Mouse (Mus musculus): ENCODE results near the gene Inpp5f.
A peak's percentile ranks its signal among the peaks of the same experiment; 100 is the strongest.
"Not testable (repeated sequence)": the region's sequence is repeated elsewhere in the genome, so short reads cannot be mapped to it uniquely, and the experiment has no call there.

The Inpp5f gene

DNA sequence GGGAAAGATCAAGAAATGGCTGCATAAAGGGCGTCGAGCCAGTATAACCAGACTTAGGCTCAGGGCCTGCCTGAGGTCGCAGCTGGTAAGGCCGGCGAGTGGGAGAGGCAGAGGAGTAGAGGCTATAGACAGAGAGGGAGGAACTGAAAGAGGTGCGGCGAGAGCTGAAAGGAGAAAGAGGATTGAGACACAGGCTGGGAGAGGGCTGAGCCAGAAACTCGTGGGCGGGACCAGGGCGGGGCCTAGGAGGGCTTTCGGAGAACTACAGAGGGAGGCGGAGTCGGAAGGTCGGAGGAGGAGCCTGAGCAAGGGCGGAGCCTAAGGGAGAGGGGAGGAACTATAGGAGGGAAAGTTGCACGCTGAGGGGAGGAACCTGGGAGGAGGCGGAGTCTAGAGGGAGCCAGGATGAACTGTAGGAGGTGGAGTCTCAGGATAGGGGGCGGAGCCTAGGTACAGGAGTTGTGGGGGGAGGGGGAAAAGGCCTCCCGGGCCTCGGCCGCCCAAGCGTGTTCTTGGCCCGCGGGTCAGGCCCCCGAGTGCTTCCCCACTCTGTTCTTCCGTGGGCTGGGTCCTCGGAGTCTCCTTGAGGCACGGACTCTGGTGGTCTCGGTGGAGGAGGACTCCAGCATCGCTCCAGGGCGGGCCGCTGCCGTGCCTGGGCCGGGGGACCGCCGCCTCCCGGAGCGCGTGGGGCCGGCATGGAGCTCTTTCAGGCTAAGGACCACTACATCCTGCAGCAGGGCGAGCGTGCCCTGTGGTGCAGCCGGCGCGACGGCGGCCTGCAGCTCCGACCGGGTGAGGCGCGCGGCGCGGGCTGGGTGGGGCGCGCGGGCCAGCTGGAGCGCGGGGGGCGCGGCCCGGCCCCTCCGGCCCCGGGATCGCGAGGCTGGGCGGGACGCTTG is at the start of gene Inpp5f:
Gene Inpp5f, plus strand, starts transcription at position 432 of the 902 bp plus-strand sequence.
- peak; percentile 100 for DNase-seq (ENCODE audit: low read depth, low spot score)

DNA sequence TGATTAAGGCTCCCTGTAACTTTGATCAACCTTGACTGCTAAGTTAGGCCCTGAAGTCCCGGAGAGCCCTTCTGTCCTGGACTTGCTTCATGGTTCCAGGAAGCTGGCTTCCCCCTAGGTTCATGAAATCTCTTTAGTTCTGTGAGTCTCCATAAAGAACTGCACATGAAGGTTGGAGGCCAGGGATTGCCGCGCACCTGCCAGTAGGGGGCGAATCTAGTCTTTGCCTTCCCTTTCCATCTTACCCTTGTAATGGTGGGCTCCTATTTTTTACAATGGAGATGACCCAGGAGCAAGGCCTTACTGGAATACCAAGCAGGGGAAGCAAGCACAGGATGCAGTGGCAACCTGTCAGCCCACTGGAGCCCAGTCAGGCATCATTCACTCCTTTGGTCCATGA is 47.8 kb upstream of the Inpp5f start:
- peak; percentile 64 for DNase-seq (ENCODE audit: low read depth, low spot score)

DNA sequence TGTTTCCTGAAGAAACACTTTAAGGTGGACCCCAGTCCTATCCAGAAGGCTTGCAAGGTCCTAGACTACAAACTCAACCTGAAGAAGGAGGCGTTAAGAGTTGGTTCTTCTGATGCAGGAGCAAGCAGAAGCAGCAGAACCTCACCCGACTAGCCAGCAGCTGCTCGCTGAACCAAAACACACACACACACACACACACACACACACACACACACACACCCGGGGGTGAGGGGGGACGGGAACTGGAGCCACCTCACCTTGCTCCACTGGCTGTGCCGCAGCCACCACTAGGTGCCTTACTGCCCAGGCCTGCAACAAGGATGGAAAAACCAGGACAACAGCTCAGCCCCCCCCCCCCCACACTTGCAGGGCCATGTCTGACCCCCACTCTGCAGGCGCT is 44.8 kb upstream of the Inpp5f start:
- DNase-seq (ENCODE audit: low read depth, low spot score) = peak; percentile 50

GRCm38 (mm10) chr7:128567561-128568244 is 43.4 kb upstream of the Inpp5f start:
- no peak for DNase-seq (ENCODE audit: low read depth, low spot score)

- DNase-seq (ENCODE audit: low read depth, low spot score) = not testable (repeated sequence)
Observed at GRCm38 (mm10) chr7:128569429-128569828, 41.7 kb upstream of the Inpp5f start.

GRCm38 (mm10) chr7:128569987-128570656 is 41.0 kb upstream of the Inpp5f start:
- no peak for DNase-seq (ENCODE audit: low read depth, low spot score)

DNA sequence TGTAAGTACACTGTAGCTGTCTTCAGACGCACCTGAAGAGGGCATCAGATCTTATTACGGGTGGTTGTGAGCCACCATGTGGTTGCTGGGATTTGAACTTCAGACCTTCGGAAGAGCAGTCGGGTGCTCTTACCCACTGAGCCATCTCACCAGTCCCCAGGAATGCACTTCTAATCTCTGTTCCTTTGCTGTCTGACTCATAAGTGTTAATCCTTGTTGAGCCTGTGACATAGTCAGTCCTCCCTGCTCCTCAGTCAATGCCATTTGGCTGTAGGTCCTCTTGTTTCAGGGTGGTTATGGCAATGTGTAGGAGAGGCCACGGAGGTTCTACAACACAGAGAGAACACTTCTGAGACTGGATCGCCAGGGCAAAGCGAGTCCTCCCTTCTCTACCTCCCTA is 40.5 kb upstream of the Inpp5f start:
- DNase-seq (ENCODE audit: low read depth, low spot score) = not testable (repeated sequence)

DNA sequence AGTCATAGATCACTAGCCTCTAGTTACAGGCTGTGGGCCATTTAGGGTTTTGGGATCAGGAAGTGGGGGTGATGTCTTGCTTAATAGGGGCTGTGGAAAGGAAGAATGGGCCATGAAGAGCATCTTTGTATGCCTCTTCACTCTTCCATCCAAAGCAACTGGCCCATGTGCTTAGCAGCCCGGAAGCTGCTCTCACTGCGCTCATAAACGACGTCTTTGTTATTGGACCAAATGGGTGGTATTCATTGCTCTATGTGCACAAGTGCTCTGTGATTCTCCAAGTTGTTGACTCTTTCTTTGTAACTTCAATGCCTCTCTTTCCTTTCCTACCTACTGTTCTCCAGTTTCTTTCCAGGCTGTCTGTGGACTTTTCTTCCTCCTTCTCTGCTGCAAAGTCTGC is 39.1 kb upstream of the Inpp5f start:
- no peak for DNase-seq (ENCODE audit: low read depth, low spot score)

- no peak for DNase-seq (ENCODE audit: low read depth, low spot score)
Observed at GRCm38 (mm10) chr7:128575211-128575610, 35.9 kb upstream of the Inpp5f start.

- no peak for DNase-seq (ENCODE audit: low read depth, low spot score)
Observed at GRCm38 (mm10) chr7:128575794-128576193, 35.3 kb upstream of the Inpp5f start.

- no peak for DNase-seq (ENCODE audit: low read depth, low spot score)
Observed at GRCm38 (mm10) chr7:128577607-128578006, 33.5 kb upstream of the Inpp5f start.

GRCm38 (mm10) chr7:128578199-128578945 is 32.8 kb upstream of the Inpp5f start:
- no peak for DNase-seq (ENCODE audit: low read depth, low spot score)

DNA sequence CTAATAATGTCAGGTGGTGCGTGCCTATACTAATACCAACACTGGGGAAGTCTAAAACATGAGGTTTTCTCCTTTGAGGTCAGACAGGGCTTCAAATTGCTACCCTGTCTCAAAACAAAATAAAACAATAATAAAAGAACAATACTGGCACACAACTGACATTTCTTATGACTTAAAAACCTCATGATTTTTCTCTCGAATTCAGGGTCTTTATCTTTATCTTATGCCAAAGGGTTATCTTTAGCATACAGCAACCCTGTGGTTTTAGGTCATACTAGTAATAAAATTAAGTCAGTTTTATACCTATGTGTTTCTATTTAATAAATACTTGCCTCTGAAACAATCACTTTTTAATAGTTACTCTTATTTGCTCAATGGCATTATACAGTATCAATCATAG is 31.7 kb upstream of the Inpp5f start:
- DNase-seq (ENCODE audit: low read depth, low spot score) = no peak

DNA sequence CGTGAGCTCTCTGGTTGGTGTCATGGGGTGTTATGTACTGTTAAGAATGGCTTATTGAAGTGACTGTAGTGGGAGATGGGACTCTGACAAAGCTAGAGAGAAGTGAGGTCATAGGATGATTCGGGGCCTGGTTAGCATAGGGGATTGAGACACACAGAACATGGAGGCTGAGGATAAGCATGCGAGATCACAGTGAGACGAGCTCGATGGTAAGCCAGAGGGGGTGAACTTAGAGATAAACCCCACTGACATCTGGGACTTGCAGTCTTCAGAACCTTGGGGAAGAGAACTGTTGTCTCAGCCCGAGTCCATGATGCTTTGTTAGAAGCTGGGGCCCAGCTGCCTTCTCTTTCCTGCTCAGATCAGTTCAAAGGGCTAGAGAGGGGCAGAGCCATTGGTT is 30.8 kb upstream of the Inpp5f start:
- no peak for DNase-seq (ENCODE audit: low read depth, low spot score)

DNA sequence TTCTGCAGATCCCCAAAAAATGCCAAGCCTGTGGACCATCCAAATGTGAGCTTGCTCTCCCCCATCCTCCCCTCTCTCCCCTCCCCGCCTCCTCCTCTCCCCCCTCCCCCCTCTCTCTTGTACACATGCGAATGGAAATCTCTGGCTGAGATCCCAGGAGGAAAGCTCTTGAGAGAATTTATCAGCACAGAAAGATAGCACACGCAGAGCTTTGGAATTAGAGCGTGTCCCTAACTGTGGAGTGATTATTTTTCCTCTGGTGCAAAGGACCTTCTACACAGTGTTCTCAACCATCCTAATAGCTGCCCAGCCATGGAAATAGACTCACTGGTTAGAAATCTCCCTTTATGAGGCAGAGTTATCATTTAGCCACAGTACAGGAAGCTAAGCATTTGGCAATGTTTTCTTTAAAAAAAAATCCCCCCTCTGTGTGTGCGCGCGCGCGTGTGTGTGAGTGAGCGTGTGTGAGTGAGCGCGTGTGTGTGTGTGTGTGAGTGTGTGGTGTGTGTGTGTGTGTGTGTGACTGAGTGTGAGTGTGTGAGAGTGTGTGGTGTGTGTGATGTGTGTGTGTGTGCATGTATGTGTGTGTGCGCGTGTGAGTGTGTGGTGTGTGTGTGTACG is 29.2 kb upstream of the Inpp5f start:
- no peak for DNase-seq (ENCODE audit: low read depth, low spot score)

- no peak for DNase-seq (ENCODE audit: low read depth, low spot score)
Observed at GRCm38 (mm10) chr7:128583213-128583948, 27.7 kb upstream of the Inpp5f start.

DNA sequence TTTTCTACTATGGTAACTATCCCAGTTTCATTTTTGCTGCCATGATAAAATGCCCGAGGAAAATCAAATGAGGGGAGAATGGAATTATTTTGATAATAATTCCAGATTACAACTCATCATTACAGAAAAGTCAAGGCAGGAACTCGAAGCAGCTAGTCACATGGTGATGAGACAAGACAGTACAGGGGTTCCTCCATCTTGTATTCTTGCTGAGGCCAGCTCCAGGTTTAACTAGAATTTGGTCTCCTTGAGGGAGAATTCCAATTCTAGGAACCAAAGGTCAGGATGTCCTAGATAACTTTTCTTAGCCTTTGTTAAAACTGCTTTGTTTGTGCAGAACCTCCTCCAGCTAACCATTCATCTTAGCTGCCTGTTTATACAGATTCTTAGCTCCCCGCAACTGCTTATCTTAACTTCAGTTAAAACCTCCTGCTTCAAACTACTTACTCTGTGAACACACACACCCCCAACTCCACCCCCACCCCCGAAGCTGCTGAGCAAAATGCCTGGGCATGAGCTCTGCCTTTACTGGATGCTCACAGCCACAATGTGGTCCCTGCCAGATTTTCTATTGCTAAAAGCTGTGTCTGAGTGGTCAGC is 23.7 kb upstream of the Inpp5f start:
- DNase-seq (ENCODE audit: low read depth, low spot score) = no peak

DNA sequence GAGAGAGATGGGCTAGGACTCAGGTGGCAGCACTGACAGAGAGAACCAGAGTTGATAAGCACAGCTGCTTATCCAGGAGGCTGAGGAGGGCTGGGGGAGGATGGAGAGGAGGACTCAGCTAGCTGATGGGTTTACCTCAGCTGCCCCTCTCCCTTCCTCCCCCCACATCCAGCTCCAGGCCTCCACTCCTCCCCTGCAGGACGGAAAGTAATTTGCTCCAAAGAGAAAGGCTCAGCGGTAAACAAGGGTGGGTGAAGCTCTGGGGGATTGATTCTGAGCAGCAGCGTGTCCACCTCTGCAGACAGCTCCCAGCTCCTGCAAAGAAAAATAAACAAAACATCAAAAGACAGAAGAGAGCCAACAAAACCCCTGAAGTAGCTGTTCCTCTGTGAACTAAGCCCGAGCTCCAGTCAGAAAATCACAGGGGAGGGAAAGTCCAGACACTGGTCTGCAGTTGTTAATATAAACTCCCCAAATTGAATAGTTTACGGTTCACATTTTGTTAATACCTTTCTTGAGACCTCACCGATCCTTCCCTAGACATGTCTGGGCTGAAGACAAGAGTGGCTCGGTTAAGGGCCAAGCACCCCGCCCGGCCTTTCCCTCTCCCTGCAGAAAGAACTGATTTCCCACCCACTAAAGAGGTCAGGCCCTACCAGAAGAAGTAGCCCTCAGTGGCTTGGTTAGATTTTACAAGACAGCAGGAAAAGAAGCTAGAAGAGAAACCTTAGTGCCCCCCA is 19.6 kb upstream of the Inpp5f start:
- no peak for DNase-seq (ENCODE audit: low read depth, low spot score)

All from A20 (cell line).